21 mouse cellular contexts compared by ENCODE assay signal in the genomic region with DNA sequence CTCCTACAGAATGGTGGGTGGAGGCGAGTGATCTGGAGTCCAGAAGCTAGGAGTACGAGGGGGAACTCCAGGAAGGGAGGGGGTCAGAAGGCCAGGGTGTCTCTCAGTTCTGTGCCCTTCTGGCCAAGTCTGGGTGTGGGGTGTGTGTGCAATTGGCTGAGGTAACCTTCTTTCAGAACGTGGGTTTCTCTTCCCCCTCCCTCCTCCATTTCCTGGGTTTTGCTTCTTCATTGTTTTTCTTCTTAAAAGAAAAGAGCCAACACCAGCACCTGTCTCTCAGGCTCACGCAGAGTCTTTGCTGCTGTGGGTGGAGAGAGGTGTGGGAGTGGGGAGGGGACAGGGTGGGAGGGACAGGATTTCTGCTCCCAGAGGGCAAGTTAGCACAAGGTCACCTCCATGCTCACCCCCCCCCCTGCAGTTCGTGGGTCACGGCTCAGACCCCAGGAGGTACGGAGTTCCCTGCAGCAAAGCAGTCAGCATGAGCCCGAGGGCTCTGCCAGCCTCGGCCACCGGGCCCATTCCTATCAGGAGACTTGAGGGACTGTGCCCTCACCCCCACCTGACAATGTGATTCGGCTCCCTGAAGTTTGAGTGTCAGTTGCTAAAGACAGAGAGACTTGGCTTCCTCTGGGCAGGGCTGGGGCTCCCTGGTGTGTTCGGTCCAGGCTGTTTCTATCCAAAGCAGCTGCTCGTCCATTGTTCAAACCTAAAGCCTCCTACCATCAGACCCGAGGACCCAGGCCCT. TPM values are rescaled to one million over a fixed set of nuclear protein-coding genes. Genes with fewer than 3 reads are reported as not detected.
DNase-seq lines count a peak whose midpoint lies in the region; ATAC-seq and TF ChIP-seq lines count a peak whose summit lies in the region.
"Had no signal": no experiment of that assay in that cellular context is flagged by ENCODE, and none has a peak within 500 bp of the region (broad histone marks: within the 10 kb centered on the region; RNA-seq: fewer than 3 reads in every experiment).

No protein-coding gene starts in this region.

- no peak for ATAC-seq in hindbrain, embryonic 11.5 days (ENCODE audit: low FRiP score)
- ATAC-seq in hindbrain, postnatal 0 days: no peak
- no peak for ATAC-seq in neural tube, embryonic 13.5 days (ENCODE audit: low read depth)
- ATAC-seq in neural tube, embryonic 15.5 days (ENCODE audit: low FRiP score): no peak
- no peak for ATAC-seq in intestine, embryonic 16.5 days
- ATAC-seq: forebrain, embryonic 16.5 days; intestine, postnatal 0 days; Patski had no signal

- no peaks in the 10 kb centered on the region for H3K36me3 ChIP-seq in hindbrain, embryonic 11.5 days (ENCODE audit: control insufficient read depth, insufficient read depth, low read length)
- no peaks in the 10 kb centered on the region for H3K36me3 ChIP-seq in hindbrain, postnatal 0 days (ENCODE audit: insufficient read depth, low read length)
- no peaks in the 10 kb centered on the region for H3K36me3 ChIP-seq in neural tube, embryonic 13.5 days
- H3K36me3 ChIP-seq in neural tube, embryonic 15.5 days: no peaks in the 10 kb centered on the region
- H3K36me3 ChIP-seq in intestine, embryonic 16.5 days (ENCODE audit: control insufficient read depth, insufficient read depth, low read length): no peaks in the 10 kb centered on the region
- H3K36me3 ChIP-seq: embryonic facial prominence, embryonic 12.5 days; forebrain, embryonic 12.5 days; heart, embryonic 15.5 days had no signal

- H3K9me3 ChIP-seq in hindbrain, embryonic 11.5 days (ENCODE audit: control insufficient read depth, low read length): no peaks in the 10 kb centered on the region
- no peaks in the 10 kb centered on the region for H3K9me3 ChIP-seq in hindbrain, postnatal 0 days (ENCODE audit: low read length)
- no peaks in the 10 kb centered on the region for H3K9me3 ChIP-seq in neural tube, embryonic 13.5 days
- H3K9me3 ChIP-seq in neural tube, embryonic 15.5 days (replicated peaks): no peaks in the 10 kb centered on the region
- H3K9me3 ChIP-seq in intestine, embryonic 16.5 days (ENCODE audit: control insufficient read depth, low read length): no peaks in the 10 kb centered on the region
- H3K9me3 ChIP-seq: forebrain, embryonic 12.5 days; heart, embryonic 15.5 days had no signal

- peaks cover 3% of the 10 kb centered on the region for H3K4me1 ChIP-seq in hindbrain, embryonic 11.5 days (replicated peaks; ENCODE audit: control insufficient read depth, insufficient read depth, low read length)
- H3K4me1 ChIP-seq in hindbrain, postnatal 0 days (ENCODE audit: insufficient read depth, low read length): peaks cover 10% of the 10 kb centered on the region; the same call in 1 of the 2 replicates
- H3K4me1 ChIP-seq in neural tube, embryonic 13.5 days (replicated peaks): peaks cover 64% of the 10 kb centered on the region
- peaks cover 47% of the 10 kb centered on the region for H3K4me1 ChIP-seq in neural tube, embryonic 15.5 days
- no peaks in the 10 kb centered on the region for H3K4me1 ChIP-seq in intestine, embryonic 16.5 days (ENCODE audit: control insufficient read depth, insufficient read depth, low read length)
- H3K4me1 ChIP-seq: embryonic facial prominence, embryonic 12.5 days; heart, embryonic 15.5 days had no signal

- no peak overlapping the region for H3K4me2 ChIP-seq in hindbrain, embryonic 11.5 days (replicated peaks; ENCODE audit: low read depth, low read length)
- H3K4me2 ChIP-seq in hindbrain, postnatal 0 days (ENCODE audit: low read depth, low read length): no peak overlapping the region
- H3K4me2 ChIP-seq in neural tube, embryonic 13.5 days: no peak overlapping the region
- H3K4me2 ChIP-seq in neural tube, embryonic 15.5 days: no peak overlapping the region
- no peak overlapping the region for H3K4me2 ChIP-seq in intestine, embryonic 16.5 days (ENCODE audit: low read depth, low read length)
- H3K4me2 ChIP-seq: embryonic facial prominence, embryonic 12.5 days; forebrain, embryonic 12.5 days; heart, embryonic 11.5 days; heart, embryonic 15.5 days had no signal

- DNase-seq in hindbrain, embryonic 11.5 days (ENCODE audit: low spot score): no peak
- no peak for DNase-seq in hindbrain, postnatal 0 days (ENCODE audit: low spot score)
- DNase-seq in R1 (ENCODE audit: low read depth, low spot score): peak; percentile 91
- no peak for DNase-seq in kidney, adult 8-10 months
- DNase-seq: adrenal gland, adult 8-10 months; cerebellum, adult 11 months; cerebellum, adult 9-10 months; cerebellum, postnatal 25 days; gastrocnemius, postnatal 10 days; heart, adult 2 months; heart, postnatal 14 days had no signal

- no peak overlapping the region for H3K9ac ChIP-seq in hindbrain, embryonic 11.5 days (ENCODE audit: low read depth, low read length)
- no peak overlapping the region for H3K9ac ChIP-seq in hindbrain, postnatal 0 days (replicated peaks; ENCODE audit: low read length)
- H3K9ac ChIP-seq in neural tube, embryonic 13.5 days: 0 out of 2 replicates have a peak overlapping the region, but pooled peaks have one; percentile 12
- no peak overlapping the region for H3K9ac ChIP-seq in neural tube, embryonic 15.5 days (replicated peaks)
- no peak overlapping the region for H3K9ac ChIP-seq in intestine, embryonic 16.5 days (ENCODE audit: low read depth, low read length)
- H3K9ac ChIP-seq: embryonic facial prominence, embryonic 12.5 days; forebrain, embryonic 12.5 days; heart, embryonic 15.5 days had no signal

- TF ChIP-seq CTCF in hindbrain, postnatal 0 days (IDR thresholded peaks at IDR 0.05; ENCODE audit: low read depth): no peak

- 0 out of 2 replicates have a peak overlapping the region, but pooled peaks have one; percentile 70 for H3K27ac ChIP-seq in hindbrain, embryonic 11.5 days (ENCODE audit: low read depth, low read length)
- no peak overlapping the region for H3K27ac ChIP-seq in hindbrain, postnatal 0 days
- H3K27ac ChIP-seq in neural tube, embryonic 13.5 days (replicated peaks): no peak overlapping the region
- H3K27ac ChIP-seq in neural tube, embryonic 15.5 days (replicated peaks): no peak overlapping the region
- no peak overlapping the region for H3K27ac ChIP-seq in intestine, embryonic 16.5 days (ENCODE audit: low read length)
- H3K27ac ChIP-seq: embryonic facial prominence, embryonic 12.5 days; forebrain, embryonic 12.5 days; heart, adult 2 months; heart, embryonic 15.5 days had no signal

- 10% methylated on average over 14 of the region's 14 CpGs for WGBS in hindbrain, embryonic 11.5 days
- WGBS in hindbrain, postnatal 0 days: 13% methylated on average over 14 of the region's 14 CpGs
- WGBS in neural tube, embryonic 13.5 days: 24% methylated on average over 14 of the region's 14 CpGs
- 27% methylated on average over 14 of the region's 14 CpGs for WGBS in neural tube, embryonic 15.5 days
- 30% methylated on average over 14 of the region's 14 CpGs for WGBS in intestine, embryonic 16.5 days

- no peaks in the 10 kb centered on the region for H3K27me3 ChIP-seq in hindbrain, embryonic 11.5 days (ENCODE audit: control insufficient read depth, insufficient read depth, low read length)
- H3K27me3 ChIP-seq in hindbrain, postnatal 0 days (ENCODE audit: insufficient read depth, low read length): no peaks in the 10 kb centered on the region
- H3K27me3 ChIP-seq in neural tube, embryonic 13.5 days: 0 out of 2 replicates have a peak, but pooled peaks cover 4% of the 10 kb centered on the region
- H3K27me3 ChIP-seq in neural tube, embryonic 15.5 days (replicated peaks): no peaks in the 10 kb centered on the region
- no peaks in the 10 kb centered on the region for H3K27me3 ChIP-seq in intestine, embryonic 16.5 days (replicated peaks; ENCODE audit: control insufficient read depth, insufficient read depth, low read length)

- H3K4me3 ChIP-seq in hindbrain, embryonic 11.5 days (ENCODE audit: low read depth, low read length): no peak overlapping the region
- H3K4me3 ChIP-seq in hindbrain, postnatal 0 days (ENCODE audit: low read length): no peak overlapping the region
- H3K4me3 ChIP-seq in neural tube, embryonic 13.5 days: no peak overlapping the region
- H3K4me3 ChIP-seq in neural tube, embryonic 15.5 days (replicated peaks): no peak overlapping the region
- H3K4me3 ChIP-seq in intestine, embryonic 16.5 days (ENCODE audit: low read length): no peak overlapping the region
- H3K4me3 ChIP-seq: embryonic facial prominence, embryonic 12.5 days; forebrain, embryonic 12.5 days; heart, adult 2 months; heart, embryonic 15.5 days had no signal

RNA-seq across cellular contexts. Expression of gene Lemd2, which starts 25.6 kb away (rescaled TPM):
- polyA plus RNA-seq in hindbrain, embryonic 11.5 days (2014; fragmentation: Nextera tagmentation; extraction: Ambion mirVana): 12.4 and 16.5 TPM in 2 replicates
- 100 and 112 TPM in 2 replicates for total RNA-seq in hindbrain, postnatal 0 days (2014; rRNA removed)
- 17.5 and 18.4 TPM in 2 replicates for polyA plus RNA-seq in hindbrain, postnatal 0 days (2015; fragmentation: Nextera tagmentation; extraction: Ambion mirVana)
- 16.2 and 18.6 TPM in 2 replicates for polyA plus RNA-seq in neural tube, embryonic 13.5 days (2015; fragmentation: Nextera tagmentation; extraction: Ambion mirVana)
- 16.9 and 19.7 TPM in 2 replicates for polyA plus RNA-seq in neural tube, embryonic 15.5 days (2015; fragmentation: Nextera tagmentation; extraction: Ambion mirVana)
- polyA plus RNA-seq in intestine, embryonic 16.5 days (2015; fragmentation: Nextera tagmentation; extraction: Ambion mirVana): 4.9 and 5.4 TPM in 2 replicates
